Mouse (Mus musculus) heart, embryonic 16.5 days (tissue): ENCODE measurements around the gene Vdac1. TPM values are rescaled to one million over a fixed set of nuclear protein-coding genes. Genes with fewer than 3 reads are reported as not detected.
A peak's percentile ranks its signal among the peaks of the same experiment; 100 is the strongest.
"Not testable (repeated sequence)": the region's sequence is repeated elsewhere in the genome, so short reads cannot be mapped to it uniquely, and the experiment has no call there.

Source experiments
- ATAC-seq: fragments of 200-750 bp; cut with Nextera tagmentation; replicated peaks from 2 replicates; pipeline ENCODE4 v1.8.0; 2017; ENCODE audit warnings: moderate number of reproducible peaks; ENCODE audit not compliant: insufficient read depth, low FRiP score; ENCODE audit errors: extremely low read depth
- H3K27ac ChIP-seq: fragments of 300-500 bp; sonication (generic); 2 replicates; pipeline ENCODE4 v1.5.1; 2014; ENCODE audit warnings: mild to moderate bottlenecking, low read length, control low read depth, moderate library complexity
- H3K27me3 ChIP-seq: fragments of 300-500 bp; sonication (generic); 2 replicates; pipeline ENCODE4 v1.6.1; 2014; ENCODE audit warnings: low read length, mixed read lengths; ENCODE audit not compliant: control insufficient read depth, insufficient read depth
- H3K36me3 ChIP-seq: fragments of 300-500 bp; sonication (generic); 2 replicates; pipeline ENCODE4 v1.6.1; 2014; ENCODE audit not compliant: control insufficient read depth, insufficient read depth
- H3K4me1 ChIP-seq: fragments of 300-500 bp; sonication (generic); 2 replicates; pipeline ENCODE4 v1.6.1; 2014; ENCODE audit warnings: low read length, mixed read lengths; ENCODE audit not compliant: control insufficient read depth, insufficient read depth
- H3K4me2 ChIP-seq: fragments of 300-500 bp; sonication (generic); 2 replicates; pipeline ENCODE4 v1.6.1; 2014; ENCODE audit warnings: low read depth, mild to moderate bottlenecking, control low read depth, low read length
- H3K4me3 ChIP-seq: fragments of 300-500 bp; sonication (generic); 2 replicates; pipeline ENCODE4 v1.5.1; 2014; ENCODE audit warnings: mild to moderate bottlenecking, control low read depth, low read length
- H3K9ac ChIP-seq: fragments of 300-500 bp; sonication (generic); 2 replicates; pipeline ENCODE4 v1.6.1; 2014; ENCODE audit warnings: low read length, control low read depth
- H3K9me3 ChIP-seq: fragments of 300-500 bp; sonication (generic); replicated peaks from 2 replicates; pipeline ENCODE4 v1.6.1; 2016; ENCODE audit warnings: low read length; ENCODE audit not compliant: control insufficient read depth
- WGBS: fragments of 180-500 bp; shearing (Covaris S2); extraction: QIAGEN DNeasy Blood & Tissue Kit; methylation state at CpG from one replicate; pipeline ENCODE4 v1.1.7; 2014; 5-methylcytosine and 5-hydroxymethylcytosine counted together
- polyA plus RNA-seq: library from polyadenylated mRNA; unstranded; fragments of >200 nt; fragmentation: Nextera tagmentation; extraction: Ambion mirVana; gene quantifications from 2 replicates; pipeline ENCODE4 v1.2.1, GENCODE M21; 2015

The Vdac1 gene
- polyA plus RNA-seq, 1 experiment from 2014 or later = 624 TPM

DNA sequence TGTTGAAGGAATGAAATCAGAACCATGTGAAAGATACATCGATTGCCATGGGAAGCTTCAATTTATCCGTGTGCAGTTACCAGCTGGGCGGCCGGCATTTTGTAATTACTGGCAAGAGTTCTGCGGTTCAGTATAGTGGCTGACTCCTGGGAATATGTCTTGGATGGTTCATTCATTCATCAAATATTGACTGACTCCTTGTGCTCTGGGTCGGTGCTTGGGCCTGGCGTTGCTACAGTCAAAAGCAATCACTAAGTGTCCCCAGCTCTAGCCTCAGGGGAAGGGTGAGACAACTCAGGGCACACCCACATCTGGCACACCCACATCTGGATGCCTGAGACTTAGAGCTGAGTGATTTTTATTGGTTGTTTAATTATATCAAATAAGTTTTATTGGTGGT is 13.2 kb downstream of the Vdac1 start:
- 82% methylated on average over 7 of the region's 7 CpGs for WGBS
- no peak for ATAC-seq
- Histone ChIP-seq H3K27me3 (no peaks in the 10 kb centered on the region), H3K4me2 (no peak overlapping the region), H3K27ac (no peak overlapping the region), H3K9me3 (no peaks in the 10 kb centered on the region), H3K4me3 (no peak overlapping the region), H3K9ac (no peak overlapping the region), H3K4me1 (peaks cover 29% of the 10 kb centered on the region), H3K36me3 (peaks cover 26% of the 10 kb centered on the region)

- peak; percentile 52; the same call in 1 of the 2 replicates for ATAC-seq
- no peaks in the 10 kb centered on the region for H3K27me3 ChIP-seq
- H3K36me3 ChIP-seq = peaks cover 29% of the 10 kb centered on the region
- H3K4me3 ChIP-seq = no peak overlapping the region
- no peaks in the 10 kb centered on the region for H3K9me3 ChIP-seq
- WGBS = 54% methylated on average over 6 of the region's 6 CpGs
- H3K4me2 ChIP-seq = no peak overlapping the region
- peak overlapping the region; percentile 24 for H3K27ac ChIP-seq
- H3K4me1 ChIP-seq = peaks cover 29% of the 10 kb centered on the region
- H3K9ac ChIP-seq = no peak overlapping the region
Observed at GRCm38 (mm10) chr11:52374340-52374739, 13.7 kb downstream of the Vdac1 start.

- Histone ChIP-seq H3K36me3 (peaks cover 49% of the 10 kb centered on the region), H3K9me3 (no peaks in the 10 kb centered on the region), H3K4me1 (peaks cover 8% of the 10 kb centered on the region), H3K9ac (no peak overlapping the region), H3K4me2 (no peak overlapping the region), H3K27ac (peak overlapping the region; percentile 53), H3K4me3 (no peak overlapping the region), H3K27me3 (no peaks in the 10 kb centered on the region)
- no peak for ATAC-seq
- 68% methylated on average over 4 of the region's 4 CpGs for WGBS
Observed at GRCm38 (mm10) chr11:52377579-52377978, 16.9 kb downstream of the Vdac1 start.

DNA sequence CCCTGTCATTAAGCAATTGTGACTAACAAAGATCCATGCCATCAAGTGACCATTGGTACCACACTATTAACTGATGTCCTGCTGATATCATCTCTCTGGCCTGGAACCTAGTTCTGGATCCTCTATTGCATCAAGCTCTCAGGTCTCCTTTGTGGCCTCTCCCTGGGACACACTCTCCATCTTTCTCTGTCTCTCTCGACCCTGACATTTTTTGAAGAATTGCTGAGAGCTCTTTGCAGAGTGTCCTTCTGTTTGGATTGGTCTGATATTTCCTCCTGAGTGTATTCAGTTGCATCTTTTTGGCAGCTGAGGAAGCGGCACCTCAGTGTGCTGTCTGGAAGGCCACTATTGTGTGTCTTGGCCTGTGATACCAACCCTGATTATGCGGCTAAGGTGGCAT is 18.6 kb downstream of the Vdac1 start:
- Histone ChIP-seq H3K36me3 (peaks cover 65% of the 10 kb centered on the region), H3K4me1 (peaks cover 5% of the 10 kb centered on the region), H3K4me3 (no peak overlapping the region), H3K9me3 (no peaks in the 10 kb centered on the region), H3K9ac (no peak overlapping the region), H3K4me2 (no peak overlapping the region), H3K27me3 (no peaks in the 10 kb centered on the region), H3K27ac (no peak overlapping the region)
- 81% methylated on average over 3 of the region's 3 CpGs for WGBS
- ATAC-seq = no peak

GRCm38 (mm10) chr11:52383741-52384140 is 23.1 kb downstream of the Vdac1 start:
- WGBS = 92% methylated on average over 14 of the region's 14 CpGs
- no peak for ATAC-seq
- no peak overlapping the region for H3K4me2 ChIP-seq
- no peaks in the 10 kb centered on the region for H3K9me3 ChIP-seq
- H3K27ac ChIP-seq = no peak overlapping the region
- no peak overlapping the region for H3K9ac ChIP-seq
- no peaks in the 10 kb centered on the region for H3K4me1 ChIP-seq
- H3K27me3 ChIP-seq = no peaks in the 10 kb centered on the region
- H3K4me3 ChIP-seq = no peak overlapping the region
- peaks cover 79% of the 10 kb centered on the region for H3K36me3 ChIP-seq

DNA sequence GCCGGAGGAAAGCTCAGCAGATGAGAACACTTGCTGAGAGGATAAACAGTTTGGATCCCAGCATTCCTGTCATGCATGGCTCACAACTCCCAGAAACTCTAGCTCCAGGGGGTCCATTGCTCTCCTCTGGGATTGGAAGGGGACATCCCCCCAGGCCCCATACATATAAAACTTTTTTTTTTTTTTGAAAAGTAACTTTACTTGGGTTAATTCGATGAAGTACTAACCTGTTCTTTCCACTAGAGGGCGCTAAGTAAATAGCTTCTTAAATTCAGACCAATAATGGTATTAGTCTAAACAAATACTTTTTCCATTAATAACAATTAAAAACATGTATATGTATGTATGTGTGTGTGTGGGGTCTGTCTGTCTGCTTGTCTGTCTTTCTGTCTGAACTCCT is 24.0 kb downstream of the Vdac1 start:
- no peak overlapping the region for H3K9ac ChIP-seq
- peaks cover 74% of the 10 kb centered on the region for H3K36me3 ChIP-seq
- no peak for ATAC-seq
- H3K4me2 ChIP-seq = no peak overlapping the region
- H3K4me1 ChIP-seq = no peaks in the 10 kb centered on the region
- no peaks in the 10 kb centered on the region for H3K9me3 ChIP-seq
- WGBS = 48% methylated on average over 3 of the region's 3 CpGs
- H3K4me3 ChIP-seq = no peak overlapping the region
- no peaks in the 10 kb centered on the region for H3K27me3 ChIP-seq
- H3K27ac ChIP-seq = no peak overlapping the region

GRCm38 (mm10) chr11:52386892-52387291 is 26.2 kb downstream of the Vdac1 start:
- no peak overlapping the region for H3K4me2 ChIP-seq
- no peak overlapping the region for H3K27ac ChIP-seq
- no peaks in the 10 kb centered on the region for H3K4me1 ChIP-seq
- H3K27me3 ChIP-seq = no peaks in the 10 kb centered on the region
- no peak overlapping the region for H3K4me3 ChIP-seq
- no peaks in the 10 kb centered on the region for H3K9me3 ChIP-seq
- WGBS = 67% methylated on average over 3 of the region's 3 CpGs
- H3K9ac ChIP-seq = no peak overlapping the region
- no peak for ATAC-seq
- peaks cover 66% of the 10 kb centered on the region for H3K36me3 ChIP-seq

GRCm38 (mm10) chr11:52388150-52388549 is 27.5 kb downstream of the Vdac1 start:
- no peaks in the 10 kb centered on the region for H3K9me3 ChIP-seq

GRCm38 (mm10) chr11:52388979-52389378 is 28.3 kb downstream of the Vdac1 start:
- not testable (repeated sequence) for H3K4me3 ChIP-seq, ATAC-seq, H3K27ac ChIP-seq, H3K4me2 ChIP-seq, H3K9ac ChIP-seq, H3K4me1 ChIP-seq, H3K27me3 ChIP-seq, H3K9me3 ChIP-seq
- WGBS = 91% methylated on average over 5 of the region's 5 CpGs
- H3K36me3 ChIP-seq = peaks cover 50% of the 10 kb centered on the region

More at GRCm38 (mm10) chr11:52388150-52388549, 27.5 kb downstream of the Vdac1 start:
- Histone ChIP-seq H3K4me2 (no peak overlapping the region), H3K4me1 (no peaks in the 10 kb centered on the region), H3K27ac (no peak overlapping the region), H3K36me3 (peaks cover 58% of the 10 kb centered on the region), H3K27me3 (no peaks in the 10 kb centered on the region), H3K4me3 (no peak overlapping the region), H3K9ac (no peak overlapping the region)
- 86% methylated on average over 12 of the region's 12 CpGs for WGBS
- ATAC-seq = no peak

GRCm38 (mm10) chr11:52389933-52390332 is 29.3 kb downstream of the Vdac1 start:
- Histone ChIP-seq H3K9me3 (no peaks in the 10 kb centered on the region), H3K27ac (no peak overlapping the region), H3K9ac (no peak overlapping the region), H3K27me3 (no peaks in the 10 kb centered on the region), H3K36me3 (peaks cover 41% of the 10 kb centered on the region), H3K4me1 (no peaks in the 10 kb centered on the region), H3K4me2 (no peak overlapping the region), H3K4me3 (no peak overlapping the region)
- no peak for ATAC-seq
- 92% methylated on average over 7 of the region's 7 CpGs for WGBS
